Mouse (Mus musculus) erythroblast, embryonic 14.5 days (primary cell): Measurements from ENCODE around the gene Batf.

Experiments
- GATA1 ChIP-seq: IDR thresholded peaks from 2 replicates; pipeline ENCODE4 v1.6.1; 2012; ENCODE audit warnings: low read length, inconsistent platforms, mixed read lengths
- TAL1 ChIP-seq: IDR thresholded peaks from 3 replicates; pipeline ENCODE4 v1.6.1; 2012; ENCODE audit warnings: low read length, inconsistent platforms, mixed read lengths

DNA sequence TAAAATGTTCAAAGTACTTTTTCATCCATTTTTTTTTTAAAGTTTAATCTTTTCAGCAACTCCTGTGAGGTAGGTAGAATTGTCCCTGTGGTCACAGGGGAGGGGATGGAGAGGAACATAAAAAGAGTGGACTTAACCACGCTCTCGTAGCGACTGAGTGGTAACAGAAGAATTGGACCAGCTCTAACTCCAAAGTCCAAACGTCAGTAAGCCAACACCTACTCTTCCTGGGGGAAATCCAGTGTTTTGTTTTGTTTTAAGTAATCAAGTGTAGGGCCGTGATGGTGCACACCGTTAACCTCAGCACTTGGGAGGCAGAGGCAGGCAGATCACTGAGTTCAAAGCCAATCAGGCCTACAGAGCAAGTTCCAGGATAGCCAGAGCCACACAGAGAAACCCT is 65.6 kb downstream of the Batf start:
- TF ChIP-seq GATA1 (no peak), TAL1 (no peak)
